Mouse (Mus musculus): ENCODE results near the gene Fgd6.

GRCm38 (mm10) chr10:94031164-94031563 is 4.6 kb upstream of the Fgd6 start:
- TF ChIP-seq CTCF (IDR thresholded peaks at IDR 0.05; ENCODE audit: extremely low read depth, insufficient read depth, insufficient read length, insufficient replicate concordance) (no peak), POLR2A (IDR thresholded peaks at IDR 0.05; ENCODE audit: low read depth, low read length) (no peak)

All from spleen, adult 2 months (tissue).